Mouse (Mus musculus) forebrain, embryonic 13.5 days (tissue): ENCODE data around the gene Sdhb. TPM values are rescaled to one million over a fixed set of nuclear protein-coding genes. Genes with fewer than 3 reads are reported as not detected.

Source experiments
- ATAC-seq: fragments of 200-750 bp; cut with Nextera tagmentation; 2 replicates; pipeline ENCODE4 v1.8.0; 2017
- H3K27ac ChIP-seq: fragments of 300-500 bp; sonication (generic); 2 replicates; pipeline ENCODE4 v1.5.1; 2015; ENCODE audit warnings: inconsistent platforms, mild to moderate bottlenecking, moderate library complexity
- H3K27me3 ChIP-seq: fragments of 300-500 bp; sonication (generic); 2 replicates; pipeline ENCODE4 v1.6.1; 2015; ENCODE audit warnings: mild to moderate bottlenecking, inconsistent platforms
- H3K36me3 ChIP-seq: fragments of 300-500 bp; sonication (generic); 2 replicates; pipeline ENCODE4 v1.6.1; 2015; ENCODE audit warnings: mild to moderate bottlenecking, inconsistent platforms; ENCODE audit not compliant: poor library complexity, severe bottlenecking
- H3K4me1 ChIP-seq: fragments of 300-500 bp; sonication (generic); 2 replicates; pipeline ENCODE4 v1.6.1; 2015; ENCODE audit warnings: inconsistent platforms
- H3K4me2 ChIP-seq: fragments of 300-500 bp; sonication (generic); 2 replicates; pipeline ENCODE4 v1.6.1; 2015; ENCODE audit warnings: inconsistent platforms, mild to moderate bottlenecking, moderate library complexity
- H3K4me3 ChIP-seq: fragments of 300-500 bp; sonication (generic); 2 replicates; pipeline ENCODE4 v1.5.1; 2015; ENCODE audit warnings: mild to moderate bottlenecking, inconsistent platforms
- H3K9ac ChIP-seq: fragments of 300-500 bp; sonication (generic); 2 replicates; pipeline ENCODE4 v1.6.1; 2015; ENCODE audit warnings: mild to moderate bottlenecking, inconsistent platforms
- H3K9me3 ChIP-seq: fragments of 300-500 bp; sonication (generic); replicated peaks from 2 replicates; pipeline ENCODE4 v1.6.1; 2016; ENCODE audit warnings: inconsistent platforms
- WGBS: fragments of 180-500 bp; shearing (Covaris S2); methylation state at CpG from one replicate; pipeline ENCODE4 v1.1.7; 2015; 5-methylcytosine and 5-hydroxymethylcytosine counted together
- polyA plus RNA-seq: library from polyadenylated mRNA; unstranded; fragments of >200 nt; fragmentation: Nextera tagmentation; extraction: Ambion mirVana; gene quantifications from 2 replicates; pipeline ENCODE4 v1.2.1, GENCODE M21; 2015

Gene Sdhb
- 478 and 480 TPM in 2 replicates for polyA plus RNA-seq

GRCm38 (mm10) chr4:140960781-140961466 is at the start of gene Sdhb:
Gene Sdhb (plus strand): TSS chr4:140961203.
- Histone ChIP-seq H3K4me2 (peak within 1 kb of the TSS; percentile 99), H3K9ac (peak within 1 kb of the TSS; percentile 90), H3K36me3 (peaks cover 3% of the 10 kb centered on the region; the same call in 1 of the 2 replicates), H3K4me3 (peak within 1 kb of the TSS; percentile 87), H3K4me1 (peaks cover 45% of the 10 kb centered on the region), H3K27ac (peak within 1 kb of the TSS; percentile 76), H3K9me3 (no peaks in the 10 kb centered on the region), H3K27me3 (peaks cover 3% of the 10 kb centered on the region; the same call in 1 of the 2 replicates)
- ATAC-seq = peak; percentile 96
- WGBS = 2% methylated on average over 37 of the region's 37 CpGs

- Histone ChIP-seq H3K4me1 (peaks cover 10% of the 10 kb centered on the region; the same call in 1 of the 2 replicates), H3K9me3 (no peaks in the 10 kb centered on the region), H3K36me3 (no peaks in the 10 kb centered on the region), H3K27me3 (peaks cover 34% of the 10 kb centered on the region), H3K4me2 (no peak overlapping the region), H3K9ac (no peak overlapping the region), H3K27ac (no peak overlapping the region), H3K4me3 (no peak overlapping the region)
- WGBS = 92% methylated on average over 9 of the region's 9 CpGs
- no peak for ATAC-seq
Observed at GRCm38 (mm10) chr4:140911416-140911815, 49.6 kb upstream of the Sdhb start.

- H3K36me3 ChIP-seq = no peaks in the 10 kb centered on the region
- peaks cover 10% of the 10 kb centered on the region; the same call in 1 of the 2 replicates for H3K4me1 ChIP-seq
- H3K4me3 ChIP-seq = no peak overlapping the region
- ATAC-seq = no peak
- no peak overlapping the region for H3K9ac ChIP-seq
- H3K27ac ChIP-seq = no peak overlapping the region
- H3K27me3 ChIP-seq = peaks cover 25% of the 10 kb centered on the region
- H3K9me3 ChIP-seq = no peaks in the 10 kb centered on the region
- 92% methylated on average over 10 of the region's 10 CpGs for WGBS
- no peak overlapping the region for H3K4me2 ChIP-seq
Observed at GRCm38 (mm10) chr4:140912271-140912833, 48.7 kb upstream of the Sdhb start.

GRCm38 (mm10) chr4:140913565-140913964 is 47.4 kb upstream of the Sdhb start:
- Histone ChIP-seq H3K4me1 (peaks cover 10% of the 10 kb centered on the region; the same call in 1 of the 2 replicates), H3K9me3 (no peaks in the 10 kb centered on the region), H3K4me3 (no peak overlapping the region), H3K27me3 (peaks cover 15% of the 10 kb centered on the region), H3K27ac (no peak overlapping the region), H3K4me2 (no peak overlapping the region), H3K36me3 (no peaks in the 10 kb centered on the region), H3K9ac (no peak overlapping the region)
- 90% methylated on average over 9 of the region's 9 CpGs for WGBS
- ATAC-seq = no peak

- WGBS = 36% methylated on average over 6 of the region's 6 CpGs
Observed at GRCm38 (mm10) chr4:140914731-140915131, 46.3 kb upstream of the Sdhb start.

GRCm38 (mm10) chr4:140915235-140915634 is 45.8 kb upstream of the Sdhb start:
- WGBS = 79% methylated on average over 3 of the region's 3 CpGs
- no peak overlapping the region for H3K4me2 ChIP-seq
- H3K9ac ChIP-seq = no peak overlapping the region
- no peaks in the 10 kb centered on the region for H3K27me3 ChIP-seq
- peaks cover 10% of the 10 kb centered on the region; the same call in 1 of the 2 replicates for H3K4me1 ChIP-seq
- ATAC-seq = no peak
- no peaks in the 10 kb centered on the region for H3K9me3 ChIP-seq
- H3K36me3 ChIP-seq = no peaks in the 10 kb centered on the region
- no peak overlapping the region for H3K27ac ChIP-seq
- H3K4me3 ChIP-seq = no peak overlapping the region

More at GRCm38 (mm10) chr4:140914731-140915131, 46.3 kb upstream of the Sdhb start:
- peaks cover 4% of the 10 kb centered on the region for H3K27me3 ChIP-seq
- ATAC-seq = no peak
- H3K4me2 ChIP-seq = no peak overlapping the region
- no peak overlapping the region for H3K27ac ChIP-seq
- H3K4me1 ChIP-seq = peaks cover 10% of the 10 kb centered on the region; the same call in 1 of the 2 replicates
- no peak overlapping the region for H3K4me3 ChIP-seq
- no peaks in the 10 kb centered on the region for H3K9me3 ChIP-seq
- no peaks in the 10 kb centered on the region for H3K36me3 ChIP-seq
- H3K9ac ChIP-seq = no peak overlapping the region

- Histone ChIP-seq H3K4me3 (no peak overlapping the region), H3K9ac (no peak overlapping the region), H3K4me2 (no peak overlapping the region), H3K9me3 (no peaks in the 10 kb centered on the region), H3K36me3 (no peaks in the 10 kb centered on the region), H3K27ac (no peak overlapping the region), H3K4me1 (0 out of 2 replicates have a peak, but pooled peaks cover 4% of the 10 kb centered on the region), H3K27me3 (no peaks in the 10 kb centered on the region)
- no peak for ATAC-seq
- 94% methylated on average over 5 of the region's 5 CpGs for WGBS
Observed at GRCm38 (mm10) chr4:140916296-140916695, 44.7 kb upstream of the Sdhb start.

GRCm38 (mm10) chr4:140917451-140917850 is 43.6 kb upstream of the Sdhb start:
- Histone ChIP-seq H3K4me1 (0 out of 2 replicates have a peak, but pooled peaks cover 4% of the 10 kb centered on the region), H3K9ac (no peak overlapping the region), H3K27ac (no peak overlapping the region), H3K9me3 (no peaks in the 10 kb centered on the region), H3K36me3 (no peaks in the 10 kb centered on the region), H3K4me3 (no peak overlapping the region), H3K4me2 (no peak overlapping the region), H3K27me3 (no peaks in the 10 kb centered on the region)
- WGBS = 91% methylated on average over 9 of the region's 9 CpGs
- ATAC-seq = no peak

GRCm38 (mm10) chr4:140919974-140920836 is 40.8 kb upstream of the Sdhb start:
- Histone ChIP-seq H3K9me3 (no peaks in the 10 kb centered on the region), H3K4me2 (no peak overlapping the region), H3K4me3 (no peak overlapping the region), H3K9ac (no peak overlapping the region), H3K27ac (no peak overlapping the region), H3K4me1 (no peaks in the 10 kb centered on the region), H3K36me3 (no peaks in the 10 kb centered on the region), H3K27me3 (no peaks in the 10 kb centered on the region)
- 83% methylated on average over 11 of the region's 11 CpGs for WGBS
- ATAC-seq = no peak

- no peak overlapping the region for H3K4me2 ChIP-seq
- H3K4me1 ChIP-seq = no peaks in the 10 kb centered on the region
- ATAC-seq = no peak
- H3K27ac ChIP-seq = no peak overlapping the region
- no peaks in the 10 kb centered on the region for H3K9me3 ChIP-seq
- H3K36me3 ChIP-seq = no peaks in the 10 kb centered on the region
- H3K27me3 ChIP-seq = no peaks in the 10 kb centered on the region
- 86% methylated on average over 5 of the region's 5 CpGs for WGBS
- H3K9ac ChIP-seq = no peak overlapping the region
- no peak overlapping the region for H3K4me3 ChIP-seq
Observed at GRCm38 (mm10) chr4:140922508-140922907, 38.5 kb upstream of the Sdhb start.

GRCm38 (mm10) chr4:140925648-140926047 is 35.4 kb upstream of the Sdhb start:
- Histone ChIP-seq H3K4me2 (no peak overlapping the region), H3K9me3 (no peaks in the 10 kb centered on the region), H3K4me1 (peaks cover 7% of the 10 kb centered on the region; the same call in 1 of the 2 replicates), H3K36me3 (no peaks in the 10 kb centered on the region), H3K9ac (no peak overlapping the region), H3K4me3 (no peak overlapping the region), H3K27ac (no peak overlapping the region), H3K27me3 (no peaks in the 10 kb centered on the region)
- WGBS = 91% methylated on average over 8 of the region's 8 CpGs
- no peak for ATAC-seq

- no peak overlapping the region for H3K27ac ChIP-seq
- H3K4me3 ChIP-seq = no peak overlapping the region
- WGBS = 94% methylated on average over 9 of the region's 9 CpGs
- no peak overlapping the region for H3K9ac ChIP-seq
- H3K27me3 ChIP-seq = no peaks in the 10 kb centered on the region
- no peak overlapping the region for H3K4me2 ChIP-seq
- H3K9me3 ChIP-seq = no peaks in the 10 kb centered on the region
- no peak for ATAC-seq
- no peaks in the 10 kb centered on the region for H3K36me3 ChIP-seq
- H3K4me1 ChIP-seq = peaks cover 7% of the 10 kb centered on the region; the same call in 1 of the 2 replicates
Observed at GRCm38 (mm10) chr4:140928349-140928748, 32.7 kb upstream of the Sdhb start.
